Mouse (Mus musculus): Measurements from ENCODE around the gene Smpd2. TPM values are rescaled to one million over a fixed set of nuclear protein-coding genes. Genes with fewer than 3 reads are reported as not detected.

The Smpd2 gene
- total RNA-seq, 2 experiments from 2014 or later: 2.1 to 3.1 TPM

DNA sequence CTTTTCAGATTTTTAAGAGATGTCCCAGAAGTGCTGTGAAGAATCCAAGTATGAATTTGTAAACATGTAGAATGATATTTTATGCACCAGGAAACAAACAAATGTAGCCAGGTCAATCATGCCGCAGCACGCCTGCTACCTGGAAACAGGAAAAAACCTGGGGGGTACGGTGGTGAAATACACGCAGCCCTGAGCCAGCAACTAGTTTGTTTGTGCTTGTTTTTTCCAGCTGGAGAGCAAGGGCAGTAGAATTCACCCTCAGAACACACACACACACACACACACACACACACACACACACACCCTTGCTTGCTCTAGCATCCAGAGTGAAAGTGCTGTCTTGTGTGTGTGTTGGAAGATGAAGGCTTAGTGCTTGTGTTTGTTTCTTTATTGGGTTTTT, 942 bp upstream of the Smpd2 start:
- no peak for ATAC-seq (replicated peaks; ENCODE audit: low FRiP score, low TSS enrichment, poor library complexity, severe bottlenecking)

DNA sequence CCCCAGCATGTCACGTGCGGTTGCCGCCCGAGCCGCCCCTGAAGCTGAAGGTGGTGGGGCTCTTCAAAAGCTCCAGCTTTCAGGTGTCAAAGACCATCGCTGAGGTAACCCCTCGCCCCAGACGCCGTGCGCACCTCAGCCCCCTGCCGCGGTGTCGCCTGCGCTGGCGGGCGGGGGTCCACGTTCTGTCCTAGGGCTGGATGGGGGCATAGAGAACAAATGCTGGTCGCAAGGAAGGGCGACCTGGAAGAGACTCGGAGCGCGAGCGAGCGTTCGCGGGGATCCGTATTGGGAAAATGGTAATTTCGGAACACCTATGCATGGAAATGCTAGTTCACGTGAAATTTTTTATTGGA, 327 bp upstream of the Smpd2 start:
- ATAC-seq (replicated peaks; ENCODE audit: low FRiP score, low TSS enrichment, poor library complexity, severe bottlenecking): no peak

DNA sequence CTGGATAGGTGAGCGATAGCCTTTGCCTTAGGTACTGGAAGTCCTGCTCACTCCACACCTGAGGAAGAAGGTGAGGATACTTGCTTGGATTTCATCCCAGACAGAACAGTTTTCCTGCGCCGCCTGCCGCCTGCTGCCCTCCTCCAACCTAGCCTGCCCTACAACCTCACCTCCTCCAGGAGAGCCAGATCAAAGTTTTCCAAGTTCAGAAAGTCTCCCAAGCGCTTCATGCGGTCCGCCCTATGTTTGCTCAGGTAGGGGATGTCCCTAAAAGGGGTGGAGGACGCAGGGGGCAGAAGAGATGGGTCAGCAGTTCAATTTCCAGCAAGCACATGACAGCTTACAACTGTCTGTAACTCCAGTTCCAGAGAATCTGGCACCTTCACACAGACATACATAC, 875 bp downstream of the Smpd2 start:
- no peak for ATAC-seq (replicated peaks; ENCODE audit: low FRiP score, low TSS enrichment, poor library complexity, severe bottlenecking)

DNA sequence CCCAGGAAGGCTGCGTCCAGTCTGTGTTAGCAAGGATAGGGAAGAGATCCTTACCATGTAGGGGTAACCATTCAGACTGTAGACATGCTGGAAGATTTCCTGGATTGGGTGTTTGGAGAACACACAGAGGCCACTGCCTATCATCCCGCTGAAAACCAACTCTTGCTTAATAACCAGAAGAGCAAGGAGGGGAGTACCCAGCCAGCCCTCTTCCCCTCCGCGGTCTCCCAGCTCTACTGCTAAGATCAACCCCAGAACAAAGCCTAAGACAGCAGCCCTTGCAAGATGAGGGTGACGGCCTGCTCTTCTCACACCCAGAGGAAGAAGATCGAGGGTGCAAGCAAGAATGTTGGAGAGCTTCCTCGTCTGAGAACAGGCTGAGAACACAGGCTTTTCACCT, 1.3 kb downstream of the Smpd2 start:
- ATAC-seq (replicated peaks; ENCODE audit: low FRiP score, low TSS enrichment, poor library complexity, severe bottlenecking): no peak

DNA sequence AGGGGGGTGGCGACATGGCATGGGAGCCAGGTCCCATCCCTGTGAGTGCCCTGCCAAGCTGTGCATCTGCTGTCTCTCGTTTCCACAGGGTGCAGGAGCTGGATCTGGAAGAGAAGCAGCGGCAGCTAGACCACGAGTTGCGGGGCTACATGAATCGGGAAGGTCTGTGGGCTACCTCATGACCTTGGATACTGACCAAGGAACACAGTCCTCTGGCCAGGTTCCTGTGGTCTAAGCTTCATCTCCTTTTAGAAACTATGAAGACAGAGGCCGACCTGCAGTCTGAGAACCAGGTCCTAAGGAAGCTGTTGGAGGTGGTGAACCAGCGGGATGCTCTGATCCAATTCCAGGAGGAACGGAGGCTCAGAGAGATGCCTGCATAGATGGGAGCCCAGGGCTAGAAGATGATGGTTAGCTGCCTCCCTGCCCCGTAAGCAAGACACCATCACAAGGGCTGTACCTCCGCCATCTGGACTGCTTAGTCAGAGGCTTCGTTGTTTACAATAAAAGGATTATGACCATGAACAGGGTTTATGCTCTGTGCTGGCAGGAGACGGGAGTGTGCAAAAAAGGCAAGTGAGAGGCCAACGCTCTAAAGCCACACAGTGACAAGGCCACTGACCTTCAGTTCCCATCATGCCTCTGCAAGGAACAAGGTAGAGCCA, 3.5 kb downstream of the Smpd2 start:
- no peak for ATAC-seq (replicated peaks; ENCODE audit: low FRiP score, low TSS enrichment, poor library complexity, severe bottlenecking)

DNA sequence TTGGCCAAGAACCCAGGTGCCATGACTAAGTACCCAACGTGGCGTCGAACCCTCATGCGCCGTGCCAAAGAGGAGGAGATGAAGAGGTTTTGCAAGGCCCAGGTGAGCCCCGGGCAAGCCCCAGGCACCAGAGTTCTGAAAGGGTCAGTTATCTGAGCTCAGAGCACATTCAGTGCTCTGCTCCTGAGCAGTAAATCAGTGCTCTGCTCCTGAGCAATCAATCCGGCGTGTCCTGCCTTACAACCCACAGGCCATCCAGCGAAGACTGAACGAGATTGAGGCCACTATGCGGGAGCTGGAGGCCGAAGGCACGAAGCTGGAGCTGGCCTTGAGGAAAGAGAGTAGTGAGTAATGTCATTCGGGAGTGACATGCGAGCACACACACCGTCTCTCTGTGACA, 4.4 kb downstream of the Smpd2 start:
- ATAC-seq (replicated peaks; ENCODE audit: low FRiP score, low TSS enrichment, poor library complexity, severe bottlenecking): no peak

DNA sequence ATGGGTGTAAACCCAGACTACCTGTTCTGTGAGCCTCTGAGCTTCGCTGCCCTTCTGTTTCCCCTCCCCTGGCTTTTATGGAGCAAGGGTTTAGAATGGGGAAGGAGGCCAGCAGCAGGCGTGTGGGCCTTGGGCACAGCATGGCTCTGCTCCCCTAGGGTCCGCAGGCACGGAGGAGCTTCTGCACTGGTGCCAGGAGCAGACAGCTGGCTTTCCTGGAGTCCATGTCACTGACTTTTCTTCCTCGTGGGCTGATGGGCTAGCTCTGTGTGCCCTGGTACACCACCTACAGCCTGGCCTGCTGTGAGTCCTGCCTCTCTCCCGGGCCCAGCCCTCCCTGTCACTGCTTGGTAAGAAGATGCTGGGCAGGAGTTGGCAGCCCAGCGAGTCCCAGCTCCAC, 7.7 kb downstream of the Smpd2 start:
- no peak for ATAC-seq (replicated peaks; ENCODE audit: low FRiP score, low TSS enrichment, poor library complexity, severe bottlenecking)

DNA sequence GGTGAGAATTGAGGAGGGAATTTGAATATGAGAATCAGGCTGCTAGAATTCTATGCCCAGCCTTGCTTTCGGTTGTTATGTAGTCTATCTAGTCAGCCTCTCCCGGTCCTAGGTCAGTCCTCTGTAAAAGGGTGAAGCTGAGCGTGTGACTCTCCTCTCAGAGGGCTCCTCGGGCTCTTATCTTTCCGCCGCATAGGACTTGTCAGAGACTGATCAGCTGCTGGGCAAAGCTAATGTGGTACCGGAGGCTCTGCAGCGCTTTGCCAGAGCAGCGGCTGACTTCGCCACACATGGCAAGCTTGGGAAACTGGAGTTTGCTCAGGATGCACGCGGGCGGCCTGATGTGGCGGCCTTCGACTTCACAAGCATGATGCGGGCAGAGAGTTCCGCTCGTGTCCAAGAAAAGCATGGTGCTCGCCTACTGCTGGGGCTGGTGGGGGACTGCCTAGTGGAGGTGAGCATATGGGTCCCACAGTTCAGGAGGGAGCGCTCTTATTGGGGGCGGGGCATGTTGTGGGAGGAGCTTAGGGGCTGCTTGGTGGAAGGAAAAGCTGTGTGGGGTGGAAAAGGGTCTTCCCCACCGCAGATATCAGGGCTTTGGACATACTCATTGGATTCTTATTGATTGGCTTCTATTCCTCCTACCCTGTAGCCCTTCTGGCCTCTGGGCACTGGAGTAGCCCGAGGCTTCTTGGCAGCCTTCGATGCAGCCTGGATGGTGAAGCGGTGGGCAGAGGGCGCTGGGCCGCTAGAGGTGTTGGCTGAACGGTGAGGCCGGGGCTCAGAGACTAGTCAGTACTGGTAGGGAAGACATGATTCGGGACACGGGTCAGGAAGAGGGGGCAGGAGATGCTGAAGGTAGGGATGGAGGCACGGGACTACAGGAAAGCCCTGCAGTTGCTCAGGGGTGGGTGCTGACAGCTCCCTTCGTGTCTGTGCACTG, 9.0 kb downstream of the Smpd2 start:
- ATAC-seq (replicated peaks; ENCODE audit: low FRiP score, low TSS enrichment, poor library complexity, severe bottlenecking): peak; percentile 83

DNA sequence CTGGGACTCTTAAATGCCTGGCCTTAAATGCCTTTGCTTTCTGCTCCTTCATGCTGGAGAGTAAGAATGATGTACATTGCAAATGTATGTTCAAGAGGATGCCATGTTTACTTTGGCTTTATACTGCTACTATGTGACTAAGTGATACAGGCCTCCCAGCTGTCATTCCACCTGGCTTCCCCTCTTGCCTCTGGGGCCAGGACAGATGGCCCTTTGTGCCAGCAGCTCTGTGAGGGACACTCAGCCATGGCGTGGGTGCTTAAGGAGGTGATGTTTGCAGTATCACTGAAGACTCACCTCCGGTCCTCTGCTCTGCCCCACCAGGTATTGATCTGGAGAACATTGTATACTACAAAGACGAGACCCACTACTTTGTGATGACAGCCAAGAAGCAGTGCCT, 10.2 kb downstream of the Smpd2 start:
- ATAC-seq (replicated peaks; ENCODE audit: low FRiP score, low TSS enrichment, poor library complexity, severe bottlenecking): no peak

DNA sequence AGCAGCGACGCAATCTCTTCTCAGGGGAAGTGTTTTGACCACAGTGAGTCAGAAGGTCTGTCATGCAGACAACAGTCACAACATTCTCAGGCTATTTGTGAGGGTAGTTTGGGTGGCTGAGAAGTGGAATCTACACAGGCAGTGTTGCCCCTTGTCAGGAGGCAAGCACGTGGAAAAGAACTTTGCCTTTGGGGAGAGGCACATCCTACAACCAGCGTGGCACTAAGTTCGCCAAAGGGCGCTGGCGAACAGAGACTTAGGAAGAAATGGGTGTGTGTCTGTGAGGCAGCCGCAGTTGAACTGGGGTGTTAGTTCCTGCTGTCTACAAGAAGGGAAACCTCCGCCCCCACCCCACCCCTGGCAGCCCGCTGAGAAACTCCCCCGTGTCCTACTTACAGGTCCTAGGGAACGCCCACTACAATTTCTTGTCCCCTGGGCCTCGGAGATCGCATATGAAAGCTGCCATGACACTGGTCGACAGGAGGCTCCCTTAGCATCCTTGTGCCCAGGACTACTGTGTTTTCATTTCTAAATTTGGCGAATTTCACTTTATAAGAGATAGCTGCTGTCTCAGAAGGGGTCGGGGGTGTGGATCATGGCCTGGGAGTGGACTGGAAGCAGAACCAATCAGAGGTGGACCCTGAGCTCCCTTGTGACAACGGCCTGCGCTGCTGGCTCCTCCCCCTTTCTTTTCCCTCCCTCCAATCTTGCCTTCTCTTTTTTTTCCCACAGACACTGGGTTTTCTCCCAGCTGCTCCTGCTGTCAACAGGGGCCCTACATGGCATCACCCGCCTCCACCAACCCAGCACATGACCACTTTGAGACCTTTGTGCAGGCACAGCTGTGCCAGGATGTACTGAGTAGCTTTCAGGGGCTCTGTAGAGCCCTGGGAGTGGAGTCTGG, 12.6 kb downstream of the Smpd2 start:
- no peak for ATAC-seq (replicated peaks; ENCODE audit: low FRiP score, low TSS enrichment, poor library complexity, severe bottlenecking)

DNA sequence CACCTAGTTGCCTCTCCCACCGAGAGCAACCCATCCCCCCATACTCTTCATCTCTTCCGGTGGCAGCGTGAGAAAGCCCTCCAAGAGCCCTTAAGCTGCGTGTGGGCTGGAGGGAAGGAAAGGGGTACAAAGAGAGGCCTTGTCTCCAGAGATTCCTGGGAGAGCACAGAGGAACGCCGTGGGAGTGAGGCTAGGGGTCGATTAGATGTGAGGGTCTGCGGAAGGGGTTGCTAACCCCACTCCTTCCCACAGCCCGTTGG, 13.2 kb downstream of the Smpd2 start:
- no peak for ATAC-seq (replicated peaks; ENCODE audit: low FRiP score, low TSS enrichment, poor library complexity, severe bottlenecking)

DNA sequence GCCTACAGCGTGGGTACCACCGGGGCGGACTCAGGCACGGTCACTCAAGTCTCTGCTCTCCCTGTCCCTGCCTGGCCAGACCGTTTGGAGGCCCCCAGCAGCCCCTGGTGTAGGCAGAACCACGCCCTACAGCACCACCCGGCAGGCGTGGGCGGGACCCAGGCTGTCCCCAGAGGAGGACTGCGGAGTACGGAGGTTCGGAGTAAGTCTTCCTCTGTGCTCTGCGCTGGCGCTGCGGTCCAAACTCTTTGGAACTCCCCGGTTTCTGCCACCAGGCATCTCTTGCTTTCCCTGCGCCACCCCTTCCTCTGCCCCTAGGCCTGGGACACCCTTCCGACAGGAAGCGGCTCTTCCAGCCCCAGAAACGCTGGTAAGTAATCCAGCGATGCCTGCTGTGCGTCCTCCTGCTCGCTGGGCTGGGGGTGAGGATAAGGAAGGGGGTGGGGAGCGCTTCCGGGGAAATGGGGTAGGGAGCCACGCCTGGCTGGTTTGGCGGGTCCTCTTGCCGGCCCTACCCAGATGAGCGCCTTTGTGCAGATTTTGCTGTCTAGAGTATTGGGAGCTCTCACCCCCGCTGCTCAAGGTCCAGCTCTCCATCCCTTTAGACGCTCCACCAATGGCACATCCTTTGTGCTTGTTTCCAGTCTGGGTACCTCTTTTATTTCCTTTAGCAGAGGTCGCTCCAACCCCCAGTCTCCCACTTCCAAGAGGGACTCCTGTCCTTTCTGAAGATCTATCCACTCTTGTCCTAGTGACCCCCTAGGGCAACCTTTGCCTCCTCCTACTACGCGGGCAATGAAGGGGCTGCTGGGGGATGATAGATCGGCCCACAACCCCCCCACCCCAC, 13.8 kb downstream of the Smpd2 start, which contains the start of gene Mical1:
TSS of gene Mical1 (plus strand) at position 144 of the 847 bp plus-strand sequence.
- 0 out of 2 replicates have a peak, but pooled peaks have one; percentile 19 for ATAC-seq (replicated peaks; ENCODE audit: low FRiP score, low TSS enrichment, poor library complexity, severe bottlenecking)

DNA sequence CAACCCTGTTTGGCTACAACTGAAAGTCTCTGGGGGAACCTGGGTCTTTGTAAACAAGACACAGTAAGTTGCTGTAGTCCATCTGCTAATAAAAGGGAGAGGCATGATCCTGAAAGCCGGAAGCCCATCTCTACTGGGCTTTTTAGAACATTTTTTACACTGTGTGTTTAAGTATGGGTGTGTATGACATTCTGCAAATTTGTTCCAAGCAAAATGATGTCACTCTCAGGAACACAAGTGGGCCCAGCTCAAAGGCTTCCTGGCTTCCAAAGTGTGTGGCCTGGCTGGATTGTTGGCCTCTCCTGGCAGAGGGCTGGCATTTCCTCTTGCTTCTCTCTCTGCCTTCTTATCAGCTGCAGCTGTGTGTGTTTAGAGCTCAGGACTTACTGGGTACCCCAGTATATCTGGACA, 15.2 kb downstream of the Smpd2 start:
- ATAC-seq (replicated peaks; ENCODE audit: low FRiP score, low TSS enrichment, poor library complexity, severe bottlenecking): peak; percentile 39; the same call in 1 of the 2 replicates

DNA sequence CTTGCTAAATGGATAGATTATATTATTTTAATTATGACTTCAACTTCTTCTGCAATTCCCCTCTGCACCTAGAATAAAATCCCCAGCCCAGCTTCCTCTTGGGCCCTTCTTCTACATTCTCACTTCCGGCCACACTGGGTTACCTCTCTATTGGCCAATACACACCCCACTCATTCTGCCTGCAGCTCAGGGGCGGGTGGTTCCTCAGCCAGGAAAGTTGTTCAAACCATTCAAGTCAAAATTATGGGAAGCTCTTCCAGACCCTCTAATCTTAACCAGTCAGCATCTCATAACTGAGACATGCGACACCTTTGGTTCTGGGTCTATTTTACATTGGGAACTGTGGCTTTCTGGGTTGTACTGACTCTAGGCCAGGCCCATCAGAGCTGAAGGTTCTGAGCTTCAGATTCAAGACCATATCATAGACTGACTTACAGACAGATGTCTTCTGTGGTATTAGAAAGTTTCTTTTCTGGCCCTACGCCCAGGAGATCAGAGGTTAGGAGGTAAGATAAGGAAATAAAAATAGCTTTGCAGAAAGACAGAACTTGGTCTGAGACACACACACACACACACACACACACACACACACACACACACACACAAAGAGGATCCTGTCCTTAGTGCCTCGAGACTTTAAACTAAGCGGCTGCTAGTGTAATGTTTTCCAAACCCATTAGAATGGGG, 16.2 kb downstream of the Smpd2 start:
- peak; percentile 84 for ATAC-seq (replicated peaks; ENCODE audit: low FRiP score, low TSS enrichment, poor library complexity, severe bottlenecking)

DNA sequence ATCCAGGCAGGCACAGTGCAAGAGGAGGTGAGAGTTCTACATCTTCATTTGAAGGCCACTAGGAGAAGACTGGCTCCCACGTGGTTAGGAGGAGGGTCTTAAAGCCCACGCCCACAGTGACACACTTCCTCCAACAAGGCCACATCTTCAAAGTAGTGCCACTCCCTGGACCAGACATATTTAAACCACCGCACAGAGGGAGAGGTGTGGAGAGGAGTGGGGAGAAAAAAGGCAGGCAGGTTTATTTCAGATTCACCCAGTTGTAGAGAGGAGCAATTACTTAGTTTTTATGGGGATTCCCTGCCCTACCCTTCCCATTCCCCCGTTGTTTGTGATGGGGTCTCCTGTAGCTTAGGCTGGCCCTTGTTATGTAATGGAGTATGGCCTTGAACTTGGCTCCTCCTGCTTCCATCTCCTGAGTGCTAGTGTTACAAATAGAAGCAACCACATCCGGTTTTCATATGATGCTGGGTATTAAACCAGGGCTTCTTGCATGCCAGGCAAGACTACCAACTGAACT, 17.1 kb downstream of the Smpd2 start:
- ATAC-seq (replicated peaks; ENCODE audit: low FRiP score, low TSS enrichment, poor library complexity, severe bottlenecking): no peak

DNA sequence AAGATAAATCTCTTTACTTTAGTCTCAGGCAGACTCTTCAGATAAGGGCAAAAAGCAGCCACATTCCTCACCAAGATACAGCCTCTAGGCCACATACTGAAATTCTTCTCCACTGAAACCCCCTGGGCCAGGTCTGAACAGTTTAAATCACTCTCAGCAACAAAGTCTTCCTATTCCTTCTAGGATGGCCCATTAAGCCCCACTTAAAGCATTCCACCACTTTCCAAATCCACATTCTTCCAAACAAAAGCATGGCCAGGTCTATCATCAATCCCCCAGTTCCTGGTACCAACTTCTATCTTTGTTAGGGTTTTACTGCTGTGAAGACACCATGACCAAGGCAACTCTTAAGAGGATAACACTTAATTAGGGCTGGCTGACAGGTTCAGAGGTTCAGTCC, 17.6 kb downstream of the Smpd2 start:
- ATAC-seq (replicated peaks; ENCODE audit: low FRiP score, low TSS enrichment, poor library complexity, severe bottlenecking): no peak

DNA sequence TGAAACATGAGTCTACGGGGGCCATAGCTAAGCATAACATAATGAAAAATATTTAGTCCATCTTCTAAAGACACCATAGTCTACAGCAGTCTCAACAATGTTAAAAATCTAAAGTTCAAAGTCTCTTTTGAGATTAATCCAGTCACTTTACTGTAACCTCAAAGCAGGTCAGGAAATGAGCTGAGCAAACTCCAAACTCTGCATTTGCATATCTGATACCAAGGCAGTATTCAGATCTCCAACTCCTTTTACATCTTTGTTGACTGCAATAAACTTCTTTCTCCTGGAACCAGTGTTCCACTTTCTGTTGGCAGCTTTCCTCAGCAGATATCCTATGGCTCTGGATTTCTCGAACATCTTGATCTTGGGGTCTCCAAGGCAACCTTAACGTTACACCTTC, 19.5 kb downstream of the Smpd2 start:
- ATAC-seq (replicated peaks; ENCODE audit: low FRiP score, low TSS enrichment, poor library complexity, severe bottlenecking): no peak

DNA sequence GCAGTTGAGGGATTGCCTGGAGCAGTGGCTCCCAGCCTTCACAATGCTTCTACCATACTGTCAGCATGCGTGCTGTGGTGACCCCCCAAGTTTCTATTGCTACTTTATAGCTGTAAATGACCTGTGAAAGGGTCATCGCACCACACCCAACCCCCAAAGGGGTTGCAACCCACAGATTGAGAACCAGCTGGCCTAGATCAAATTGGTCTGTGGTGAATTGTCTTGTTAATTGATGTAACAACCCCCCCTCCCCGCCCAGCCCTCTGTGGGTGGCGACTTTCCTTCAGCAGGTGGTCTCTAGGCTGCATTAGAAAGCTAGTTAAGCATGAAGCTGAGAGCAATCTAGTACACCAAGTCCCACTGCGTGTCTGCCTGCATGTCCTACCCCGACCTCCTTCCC, 22.8 kb downstream of the Smpd2 start:
- no peak for ATAC-seq (replicated peaks; ENCODE audit: low FRiP score, low TSS enrichment, poor library complexity, severe bottlenecking)

All from megakaryocyte-erythroid progenitor cell, adult 5-6 weeks (primary cell).